Mouse (Mus musculus): Measurements from ENCODE around the gene Gid8. TPM values are rescaled to one million over a fixed set of nuclear protein-coding genes. Genes with fewer than 3 reads are reported as not detected.

Gid8 gene
- 56.6 and 58.7 TPM in 2 replicates for polyA plus RNA-seq (2015; fragmentation: Nextera tagmentation; extraction: Ambion mirVana)

- peak within 1 kb of the TSS; percentile 85 for H3K4me3 ChIP-seq
- no peaks in the 10 kb centered on the region for H3K9me3 ChIP-seq
These were observed at the start of gene Gid8, which contains the start of gene Dido1 for GRCm38 (mm10) chr2:180709923-180710272. Gene Gid8, plus strand, starts transcription at chr2:180710117. Gene Dido1, minus strand, starts transcription at chr2:180709999.

GRCm38 (mm10) chr2:180660521-180660920 is 49.4 kb upstream of the Gid8 start:
- Histone ChIP-seq H3K27me3 (no peaks in the 10 kb centered on the region), H3K9me3 (no peaks in the 10 kb centered on the region), H3K9ac (0 out of 2 replicates have a peak overlapping the region, but pooled peaks have one; percentile 72)

More at GRCm38 (mm10) chr2:180709923-180710272, at the start of gene Gid8, which contains the start of gene Dido1:
- Histone ChIP-seq H3K27me3 (no peaks in the 10 kb centered on the region), H3K4me2 (peak within 1 kb of the TSS; percentile 94), H3K9ac (peak within 1 kb of the TSS; percentile 95), H3K4me1 (replicated peaks) (peaks cover 22% of the 10 kb centered on the region), H3K27ac (peak within 1 kb of the TSS; percentile 90), H3K36me3 (peaks cover 20% of the 10 kb centered on the region)
- ATAC-seq (ENCODE audit: low FRiP score), result peak; percentile 95
- WGBS, result under 1% methylated on average over 37 of the region's 43 CpGs

GRCm38 (mm10) chr2:180662008-180662407 is 47.9 kb upstream of the Gid8 start:
- 87% methylated on average over 4 of the region's 4 CpGs for WGBS
- Histone ChIP-seq H3K9ac (no peak overlapping the region), H3K9me3 (no peaks in the 10 kb centered on the region), H3K36me3 (peaks cover 48% of the 10 kb centered on the region), H3K4me1 (replicated peaks) (peaks cover 12% of the 10 kb centered on the region), H3K27ac (no peak overlapping the region), H3K4me3 (no peak overlapping the region), H3K4me2 (no peak overlapping the region), H3K27me3 (no peaks in the 10 kb centered on the region)
- no peak for ATAC-seq (ENCODE audit: low FRiP score)

More at GRCm38 (mm10) chr2:180660521-180660920, 49.4 kb upstream of the Gid8 start:
- H3K4me2 ChIP-seq, result no peak overlapping the region
- peaks cover 33% of the 10 kb centered on the region for H3K36me3 ChIP-seq
- no peak overlapping the region for H3K4me3 ChIP-seq
- H3K27ac ChIP-seq, result no peak overlapping the region
- H3K4me1 ChIP-seq (replicated peaks), result peaks cover 12% of the 10 kb centered on the region
- no peak for ATAC-seq (ENCODE audit: low FRiP score)
- 96% methylated on average over 5 of the region's 5 CpGs for WGBS

- 96% methylated on average over 2 of the region's 2 CpGs for WGBS
- Histone ChIP-seq H3K9ac (no peak overlapping the region), H3K27me3 (no peaks in the 10 kb centered on the region), H3K4me3 (no peak overlapping the region), H3K4me1 (replicated peaks) (no peaks in the 10 kb centered on the region), H3K27ac (no peak overlapping the region), H3K36me3 (peaks cover 54% of the 10 kb centered on the region), H3K4me2 (no peak overlapping the region), H3K9me3 (no peaks in the 10 kb centered on the region)
- no peak for ATAC-seq (ENCODE audit: low FRiP score)
These were observed 33.2 kb upstream of the Gid8 start for GRCm38 (mm10) chr2:180676706-180677105.

- H3K4me1 ChIP-seq (replicated peaks), result no peaks in the 10 kb centered on the region
- no peak overlapping the region for H3K4me3 ChIP-seq
- H3K27ac ChIP-seq, result no peak overlapping the region
- H3K4me2 ChIP-seq, result no peak overlapping the region
- no peak overlapping the region for H3K9ac ChIP-seq
- H3K36me3 ChIP-seq, result peaks cover 54% of the 10 kb centered on the region
- peak; percentile 63 for ATAC-seq (ENCODE audit: low FRiP score)
- no peaks in the 10 kb centered on the region for H3K9me3 ChIP-seq
- H3K27me3 ChIP-seq, result no peaks in the 10 kb centered on the region
- 20% methylated on average over 4 of the region's 4 CpGs for WGBS
These were observed 31.2 kb upstream of the Gid8 start for GRCm38 (mm10) chr2:180678609-180679140.

- no peaks in the 10 kb centered on the region for H3K9me3 ChIP-seq
- peaks cover 66% of the 10 kb centered on the region for H3K36me3 ChIP-seq
- ATAC-seq (ENCODE audit: low FRiP score), result no peak
- no peak overlapping the region for H3K4me3 ChIP-seq
- no peak overlapping the region for H3K4me2 ChIP-seq
- no peak overlapping the region for H3K27ac ChIP-seq
- no peaks in the 10 kb centered on the region for H3K4me1 ChIP-seq (replicated peaks)
- no peaks in the 10 kb centered on the region for H3K27me3 ChIP-seq
- WGBS, result 60% methylated on average over 2 of the region's 2 CpGs
- no peak overlapping the region for H3K9ac ChIP-seq
These were observed 28.7 kb upstream of the Gid8 start for GRCm38 (mm10) chr2:180681225-180681624.

GRCm38 (mm10) chr2:180683524-180683923 is 26.4 kb upstream of the Gid8 start:
- H3K4me3 ChIP-seq, result no peak overlapping the region
- ATAC-seq (ENCODE audit: low FRiP score), result no peak
- H3K36me3 ChIP-seq, result peaks cover 89% of the 10 kb centered on the region
- H3K9me3 ChIP-seq, result no peaks in the 10 kb centered on the region
- no peaks in the 10 kb centered on the region for H3K27me3 ChIP-seq
- H3K4me1 ChIP-seq (replicated peaks), result no peaks in the 10 kb centered on the region
- H3K4me2 ChIP-seq, result no peak overlapping the region
- no peak overlapping the region for H3K27ac ChIP-seq
- WGBS, result 96% methylated on average over 2 of the region's 2 CpGs
- no peak overlapping the region for H3K9ac ChIP-seq

- ATAC-seq (ENCODE audit: low FRiP score), result no peak
- Histone ChIP-seq H3K4me2 (no peak overlapping the region), H3K9me3 (no peaks in the 10 kb centered on the region), H3K36me3 (peaks cover 94% of the 10 kb centered on the region), H3K4me3 (no peak overlapping the region), H3K9ac (no peak overlapping the region), H3K27me3 (no peaks in the 10 kb centered on the region), H3K4me1 (replicated peaks) (no peaks in the 10 kb centered on the region), H3K27ac (no peak overlapping the region)
- WGBS, result 97% methylated on average over 4 of the region's 4 CpGs
These were observed 25.9 kb upstream of the Gid8 start for GRCm38 (mm10) chr2:180684031-180684430.

GRCm38 (mm10) chr2:180689841-180690240 is 20.1 kb upstream of the Gid8 start:
- H3K4me1 ChIP-seq (replicated peaks), result peaks cover 17% of the 10 kb centered on the region
- no peaks in the 10 kb centered on the region for H3K27me3 ChIP-seq
- no peak overlapping the region for H3K9ac ChIP-seq
- 85% methylated on average over 5 of the region's 5 CpGs for WGBS
- ATAC-seq (ENCODE audit: low FRiP score), result no peak
- H3K9me3 ChIP-seq, result no peaks in the 10 kb centered on the region
- no peak overlapping the region for H3K4me2 ChIP-seq
- peaks cover 63% of the 10 kb centered on the region for H3K36me3 ChIP-seq
- H3K27ac ChIP-seq, result no peak overlapping the region
- H3K4me3 ChIP-seq, result no peak overlapping the region

- H3K36me3 ChIP-seq, result peaks cover 35% of the 10 kb centered on the region
- H3K9ac ChIP-seq, result 0 out of 2 replicates have a peak overlapping the region, but pooled peaks have one; percentile 6
- 0 out of 2 replicates have a peak, but pooled peaks have one; percentile 57 for ATAC-seq (ENCODE audit: low FRiP score)
- 0 out of 2 replicates have a peak overlapping the region, but pooled peaks have one; percentile 9 for H3K4me2 ChIP-seq
- WGBS, result 3% methylated on average over 1 of the region's 1 CpGs
- H3K4me1 ChIP-seq (replicated peaks), result peaks cover 27% of the 10 kb centered on the region
- no peak overlapping the region for H3K4me3 ChIP-seq
- H3K27ac ChIP-seq, result peak overlapping the region; percentile 78
- no peaks in the 10 kb centered on the region for H3K27me3 ChIP-seq
- no peaks in the 10 kb centered on the region for H3K9me3 ChIP-seq
These were observed 17.3 kb upstream of the Gid8 start for GRCm38 (mm10) chr2:180692630-180693029.

GRCm38 (mm10) chr2:180695176-180695575 is 14.7 kb upstream of the Gid8 start:
- Histone ChIP-seq H3K4me3 (no peak overlapping the region), H3K36me3 (peaks cover 9% of the 10 kb centered on the region; the same call in 1 of the 2 replicates), H3K4me2 (no peak overlapping the region), H3K27me3 (no peaks in the 10 kb centered on the region), H3K9ac (no peak overlapping the region), H3K27ac (no peak overlapping the region), H3K4me1 (replicated peaks) (peaks cover 38% of the 10 kb centered on the region), H3K9me3 (no peaks in the 10 kb centered on the region)
- no peak for ATAC-seq (ENCODE audit: low FRiP score)
- WGBS, result 47% methylated on average over 2 of the region's 2 CpGs

GRCm38 (mm10) chr2:180700457-180700856 is 9.5 kb upstream of the Gid8 start:
- no peaks in the 10 kb centered on the region for H3K27me3 ChIP-seq
- H3K9me3 ChIP-seq, result no peaks in the 10 kb centered on the region
- peak overlapping the region; percentile 99 for H3K4me2 ChIP-seq
- H3K4me3 ChIP-seq, result peak overlapping the region; percentile 92
- no peak overlapping the region for H3K27ac ChIP-seq
- H3K9ac ChIP-seq, result peak overlapping the region; percentile 98
- WGBS, result 80% methylated on average over 5 of the region's 5 CpGs
- H3K36me3 ChIP-seq, result no peaks in the 10 kb centered on the region
- H3K4me1 ChIP-seq (replicated peaks), result peaks cover 45% of the 10 kb centered on the region
- ATAC-seq (ENCODE audit: low FRiP score), result no peak
